In genomic region chr12:58559833-58560232, GRCm38 (mm10) we compare ENCODE assay signal across 20 mouse cellular contexts.
DNase-seq lines count a peak whose midpoint lies in the region; ATAC-seq and TF ChIP-seq lines count a peak whose summit lies in the region.
"Had no signal": no experiment of that assay in that cellular context is flagged by ENCODE, and none has a peak within 500 bp of the region (broad histone marks: within the 10 kb centered on the region; RNA-seq: fewer than 3 reads in every experiment).

No protein-coding gene starts in this region.

- WGBS in forebrain, embryonic 13.5 days = 4% methylated on average over 1 of the region's 1 CpGs
- WGBS in forebrain, postnatal 0 days = 0% methylated on average over 1 of the region's 1 CpGs
- 49% methylated on average over 1 of the region's 1 CpGs for WGBS in midbrain, embryonic 11.5 days
- WGBS in midbrain, embryonic 13.5 days = 35% methylated on average over 1 of the region's 1 CpGs
- 4% methylated on average over 1 of the region's 1 CpGs for whole genome bisulfite sequencing in forebrain, embryonic 16.5 days

- no peak for TF ChIP-seq CTCF in forebrain, postnatal 0 days (IDR thresholded peaks at IDR 0.05; ENCODE audit: low read depth)
- no peak for TF ChIP-seq CTCF in embryonic fibroblast, embryonic 13.5 days (IDR thresholded peaks at IDR 0.05; ENCODE audit: borderline replicate concordance, insufficient read depth, low read length)

- H3K4me3 ChIP-seq in forebrain, embryonic 13.5 days = no peak overlapping the region
- no peak overlapping the region for H3K4me3 ChIP-seq in forebrain, postnatal 0 days (ENCODE audit: low read depth, low read length)
- H3K4me3 ChIP-seq in midbrain, embryonic 11.5 days (ENCODE audit: low read depth, low read length) = no peak overlapping the region
- H3K4me3 ChIP-seq in midbrain, embryonic 13.5 days (replicated peaks) = no peak overlapping the region
- no peak overlapping the region for H3K4me3 ChIP-seq in embryonic fibroblast, embryonic 13.5 days (ENCODE audit: insufficient read depth, low read length)
- no peak overlapping the region for H3K4me3 ChIP-seq in forebrain, embryonic 16.5 days (replicated peaks; ENCODE audit: low read length)
- H3K4me3 ChIP-seq: embryonic facial prominence, embryonic 13.5 days; embryonic facial prominence, embryonic 15.5 days had no signal

- DNase-seq in forebrain, postnatal 0 days = no peak
- peak; percentile 35 for DNase-seq in midbrain, embryonic 11.5 days (ENCODE audit: low spot score, missing footprints)
- no peak for DNase-seq in adrenal gland, postnatal 4 days (ENCODE audit: low spot score in 2 of 2)
- no peak for DNase-seq in right cerebral cortex, postnatal 14 days
- DNase-seq: adrenal gland, adult 2 months; adrenal gland, postnatal 10 days; adrenal gland, postnatal 25 days; cerebellum, adult 11 months; cerebellum, adult 18-20 months; cerebellum, adult 8-10 months; cerebellum, adult 9-11 months; cerebellum, postnatal 14 days; cerebellum, postnatal 36 days; embryo, embryonic 11 days had no signal

- peak; percentile 85 for ATAC-seq in forebrain, embryonic 13.5 days
- no peak for ATAC-seq in forebrain, postnatal 0 days
- no peak for ATAC-seq in midbrain, embryonic 11.5 days (ENCODE audit: low FRiP score)
- no peak for ATAC-seq in midbrain, embryonic 13.5 days
- ATAC-seq in forebrain, embryonic 16.5 days = peak; percentile 85

- no peak for TF ChIP-seq POLR2A in embryonic fibroblast, embryonic 13.5 days (IDR thresholded peaks at IDR 0.05; ENCODE audit: low read depth, low read length)

- H3K27me3 ChIP-seq in forebrain, embryonic 13.5 days = no peaks in the 10 kb centered on the region
- H3K27me3 ChIP-seq in forebrain, postnatal 0 days (ENCODE audit: insufficient read depth, low read length) = no peaks in the 10 kb centered on the region
- no peaks in the 10 kb centered on the region for H3K27me3 ChIP-seq in midbrain, embryonic 11.5 days (ENCODE audit: control insufficient read depth, insufficient read depth, low read length)
- no peaks in the 10 kb centered on the region for H3K27me3 ChIP-seq in midbrain, embryonic 13.5 days
- no peaks in the 10 kb centered on the region for H3K27me3 ChIP-seq in forebrain, embryonic 16.5 days (replicated peaks; ENCODE audit: control insufficient read depth, insufficient read depth, low read length)
- H3K27me3 ChIP-seq: embryonic facial prominence, embryonic 13.5 days; embryonic facial prominence, embryonic 15.5 days had no signal

- 0 out of 2 replicates have a peak, but pooled peaks cover 3% of the 10 kb centered on the region for H3K4me1 ChIP-seq in forebrain, embryonic 13.5 days
- no peaks in the 10 kb centered on the region for H3K4me1 ChIP-seq in forebrain, postnatal 0 days (ENCODE audit: insufficient read depth)
- no peaks in the 10 kb centered on the region for H3K4me1 ChIP-seq in midbrain, embryonic 11.5 days (ENCODE audit: control insufficient read depth, insufficient read depth, low read length)
- no peaks in the 10 kb centered on the region for H3K4me1 ChIP-seq in midbrain, embryonic 13.5 days (replicated peaks)
- peaks cover 10% of the 10 kb centered on the region for H3K4me1 ChIP-seq in embryonic fibroblast, embryonic 13.5 days (ENCODE audit: control insufficient read depth, insufficient read depth, low read length)
- peaks cover 4% of the 10 kb centered on the region; the same call in 1 of the 2 replicates for H3K4me1 ChIP-seq in forebrain, embryonic 16.5 days (replicated peaks; ENCODE audit: control insufficient read depth, insufficient read depth, low read length)
- H3K4me1 ChIP-seq: embryonic facial prominence, embryonic 15.5 days had no signal

- H3K9ac ChIP-seq in forebrain, embryonic 13.5 days = no peak overlapping the region
- no peak overlapping the region for H3K9ac ChIP-seq in forebrain, postnatal 0 days
- H3K9ac ChIP-seq in midbrain, embryonic 11.5 days (ENCODE audit: low read length) = no peak overlapping the region
- H3K9ac ChIP-seq in midbrain, embryonic 13.5 days (replicated peaks) = no peak overlapping the region
- no peak overlapping the region for H3K9ac ChIP-seq in forebrain, embryonic 16.5 days (replicated peaks; ENCODE audit: low read depth, low read length)
- H3K9ac ChIP-seq: embryonic facial prominence, embryonic 13.5 days; embryonic facial prominence, embryonic 15.5 days had no signal

- H3K4me2 ChIP-seq in forebrain, embryonic 13.5 days = no peak overlapping the region
- no peak overlapping the region for H3K4me2 ChIP-seq in forebrain, postnatal 0 days (ENCODE audit: low read depth)
- H3K4me2 ChIP-seq in midbrain, embryonic 11.5 days = no peak overlapping the region
- H3K4me2 ChIP-seq in midbrain, embryonic 13.5 days (replicated peaks) = no peak overlapping the region
- no peak overlapping the region for H3K4me2 ChIP-seq in forebrain, embryonic 16.5 days (ENCODE audit: low read length)
- H3K4me2 ChIP-seq: embryonic facial prominence, embryonic 13.5 days; embryonic facial prominence, embryonic 15.5 days had no signal

- H3K9me3 ChIP-seq in forebrain, embryonic 13.5 days (replicated peaks) = no peaks in the 10 kb centered on the region
- H3K9me3 ChIP-seq in forebrain, postnatal 0 days (ENCODE audit: low read length) = no peaks in the 10 kb centered on the region
- no peaks in the 10 kb centered on the region for H3K9me3 ChIP-seq in midbrain, embryonic 11.5 days (ENCODE audit: control insufficient read depth, low read length)
- no peaks in the 10 kb centered on the region for H3K9me3 ChIP-seq in midbrain, embryonic 13.5 days
- H3K9me3 ChIP-seq in forebrain, embryonic 16.5 days (ENCODE audit: control insufficient read depth, low read length) = no peaks in the 10 kb centered on the region
- H3K9me3 ChIP-seq: embryonic facial prominence, embryonic 13.5 days; embryonic facial prominence, embryonic 15.5 days had no signal

- H3K27ac ChIP-seq in forebrain, embryonic 13.5 days = no peak overlapping the region
- H3K27ac ChIP-seq in forebrain, postnatal 0 days (ENCODE audit: low read depth, low read length) = no peak overlapping the region
- H3K27ac ChIP-seq in midbrain, embryonic 11.5 days (ENCODE audit: low read depth, low read length) = no peak overlapping the region
- no peak overlapping the region for H3K27ac ChIP-seq in midbrain, embryonic 13.5 days
- H3K27ac ChIP-seq in embryonic fibroblast, embryonic 13.5 days (ENCODE audit: insufficient read depth, low read length) = peak overlapping the region; percentile 97
- H3K27ac ChIP-seq in forebrain, embryonic 16.5 days (ENCODE audit: low read length) = no peak overlapping the region
- H3K27ac ChIP-seq: embryonic facial prominence, embryonic 13.5 days; embryonic facial prominence, embryonic 15.5 days had no signal

- H3K36me3 ChIP-seq in forebrain, embryonic 13.5 days (ENCODE audit: poor library complexity, severe bottlenecking) = no peaks in the 10 kb centered on the region
- no peaks in the 10 kb centered on the region for H3K36me3 ChIP-seq in forebrain, postnatal 0 days (ENCODE audit: insufficient read depth)
- H3K36me3 ChIP-seq in midbrain, embryonic 11.5 days (ENCODE audit: control insufficient read depth, insufficient read depth, low read length) = no peaks in the 10 kb centered on the region
- no peaks in the 10 kb centered on the region for H3K36me3 ChIP-seq in midbrain, embryonic 13.5 days
- no peaks in the 10 kb centered on the region for H3K36me3 ChIP-seq in forebrain, embryonic 16.5 days (ENCODE audit: control insufficient read depth, insufficient read depth)
- H3K36me3 ChIP-seq: embryonic facial prominence, embryonic 13.5 days; embryonic facial prominence, embryonic 15.5 days had no signal

Comparison
In these comparisons a context has a peak if more than half of its experiments do, and no peak if none do; other contexts are left out.
1. ATAC-seq: peak in forebrain, embryonic 13.5 days (single experiment) and forebrain, embryonic 16.5 days (single experiment); none in forebrain, postnatal 0 days (single experiment), midbrain, embryonic 11.5 days (single experiment) and midbrain, embryonic 13.5 days (single experiment).